Mouse (Mus musculus): ENCODE data around the gene Fgfr2. TPM values are rescaled to one million over a fixed set of nuclear protein-coding genes. Genes with fewer than 3 reads are reported as not detected.
"Not testable (repeated sequence)": the region's sequence is repeated elsewhere in the genome, so short reads cannot be mapped to it uniquely, and the experiment has no call there.

Fgfr2 gene
- total RNA-seq, 2 experiments from 2014 or later: 2.1 to 3.9 TPM

GRCm38 (mm10) chr7:130564596-130564995, 2558.6 kb downstream of the Fgfr2 start:
- intact Hi-C loops (cut with DNase I): no loop called here
- no peak for DNase-seq

- intact Hi-C loops (cut with DNase I): no loop called here
- no peak for DNase-seq
These were observed 2559.3 kb downstream of the Fgfr2 start for GRCm38 (mm10) chr7:130563880-130564279.

DNA sequence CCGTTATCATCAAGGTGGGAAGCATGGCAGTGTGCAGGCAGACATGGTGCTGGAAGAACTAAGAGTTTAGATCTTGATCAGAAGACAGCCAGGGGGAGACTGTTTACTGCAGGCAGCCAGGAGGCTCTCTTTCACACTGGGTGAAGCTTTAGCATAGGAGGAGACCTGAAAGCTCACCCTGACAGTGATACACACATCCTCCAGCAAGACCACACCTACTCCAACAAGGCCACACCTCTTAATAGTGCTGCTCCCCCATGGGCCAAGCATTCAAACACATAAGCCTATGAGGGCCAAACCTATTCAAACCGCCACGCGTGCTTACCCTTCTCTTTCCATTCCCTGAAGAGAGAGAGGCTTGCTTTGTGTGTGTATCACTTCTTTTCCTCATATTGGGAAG, 2559.9 kb downstream of the Fgfr2 start:
- DNase-seq: no peak
- intact Hi-C loops (cut with DNase I): no loop called here

- DNase-seq: no peak
- intact Hi-C loops (cut with DNase I): no loop called here
These were observed 2562.2 kb downstream of the Fgfr2 start for GRCm38 (mm10) chr7:130560933-130561332.

DNA sequence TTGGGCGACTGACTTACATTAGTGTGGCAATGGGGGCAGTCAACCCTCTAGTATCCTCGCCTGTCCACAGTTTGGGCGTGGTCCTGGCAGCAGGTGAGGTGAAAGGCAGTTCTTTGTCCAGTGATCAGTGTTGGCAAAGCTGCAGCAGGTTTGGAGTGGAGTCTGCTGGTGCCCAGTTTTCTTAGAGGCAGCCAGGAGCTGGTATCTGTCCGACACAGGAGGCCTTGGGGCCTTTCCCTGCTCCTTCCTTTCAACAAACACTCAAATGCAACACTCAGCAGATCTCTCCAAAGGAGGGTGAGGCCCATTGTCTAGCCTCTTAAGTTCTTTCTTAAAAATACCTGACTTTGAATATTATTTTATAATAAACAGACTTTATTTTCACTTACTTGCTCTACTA, 2564.6 kb downstream of the Fgfr2 start:
- DNase-seq: no peak
- intact Hi-C loops (cut with DNase I): no loop called here

GRCm38 (mm10) chr7:130555597-130555996, 2567.6 kb downstream of the Fgfr2 start:
- intact Hi-C loops (cut with DNase I): no loop called here
- DNase-seq: peak in 1 of 2 experiments; percentile 25

DNA sequence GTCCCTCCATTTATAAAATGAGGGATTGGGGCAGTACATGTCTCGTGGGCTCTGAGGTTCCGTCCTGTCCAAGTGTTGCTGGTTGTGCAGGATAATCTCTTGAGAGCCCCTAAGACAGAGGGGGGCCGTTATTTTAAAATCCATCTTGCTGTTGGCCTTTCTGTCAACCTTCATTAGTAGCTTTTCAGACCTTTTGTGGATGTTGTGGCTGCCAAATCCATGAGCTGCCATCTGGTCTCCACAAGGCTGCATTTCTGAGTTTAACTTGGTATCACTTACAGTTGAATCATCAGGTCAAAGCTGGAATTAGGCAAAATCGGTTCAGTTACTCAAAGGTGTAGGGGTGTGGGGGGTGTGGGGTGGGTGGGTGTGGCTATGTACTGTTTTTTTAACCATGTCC, 2569.8 kb downstream of the Fgfr2 start:
- DNase-seq: no peak
- intact Hi-C loops (cut with DNase I): no loop called here

GRCm38 (mm10) chr7:130552780-130553179, 2570.4 kb downstream of the Fgfr2 start:
- peak; percentile 68 to 70 for DNase-seq
- intact Hi-C loops (cut with DNase I): no loop called here

- intact Hi-C loops (cut with DNase I): no loop called here
These were observed 2575.4 kb downstream of the Fgfr2 start for GRCm38 (mm10) chr7:130547635-130548175.

DNA sequence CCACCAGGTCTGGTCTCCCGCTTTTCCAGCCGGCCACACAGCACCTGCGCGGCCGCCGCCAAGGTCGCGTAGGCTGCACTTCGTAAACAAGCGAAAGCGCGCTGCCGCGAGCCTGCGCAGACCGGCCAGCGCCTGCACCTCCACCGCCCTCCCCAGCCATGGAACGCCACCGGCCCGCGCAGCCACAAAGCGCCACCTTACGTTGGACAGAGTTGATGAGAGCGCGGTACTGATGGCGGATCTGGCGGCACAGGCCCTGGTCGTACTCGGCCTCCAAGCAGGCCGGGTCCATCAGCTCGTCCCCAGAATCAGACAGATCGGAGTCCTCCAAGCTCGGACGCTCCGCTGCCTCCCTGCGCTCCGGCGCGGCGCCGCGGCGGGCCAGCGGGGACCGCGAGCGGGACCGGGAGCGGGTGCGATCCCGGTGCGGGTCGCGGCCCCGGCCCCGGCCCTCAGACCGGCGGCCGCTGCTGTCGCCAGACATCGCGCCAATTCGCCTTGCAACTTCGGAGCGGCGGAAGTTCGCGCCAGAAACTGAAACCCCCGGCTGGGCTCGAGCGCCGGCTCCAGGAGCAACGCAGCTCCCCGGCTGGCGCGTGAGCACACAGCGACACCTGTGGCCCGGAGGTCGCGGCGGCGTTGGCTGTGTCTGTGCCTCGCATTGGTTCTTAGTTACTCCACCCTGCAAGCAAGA, 2576.2 kb downstream of the Fgfr2 start:
- DNase-seq: peak; percentile 96
- intact Hi-C loops (cut with DNase I): no loop called here

More at GRCm38 (mm10) chr7:130547635-130548175, 2575.4 kb downstream of the Fgfr2 start:
- no peak for DNase-seq

- intact Hi-C loops (cut with DNase I): no loop called here
- no peak for DNase-seq
These were observed 2576.7 kb downstream of the Fgfr2 start for GRCm38 (mm10) chr7:130546421-130546790.

GRCm38 (mm10) chr7:130545893-130546292, 2577.3 kb downstream of the Fgfr2 start:
- DNase-seq: no peak
- intact Hi-C loops (cut with DNase I): no loop called here

GRCm38 (mm10) chr7:130545401-130545800, 2577.7 kb downstream of the Fgfr2 start:
- intact Hi-C loops (cut with DNase I): no loop called here
- DNase-seq: no peak

- DNase-seq: no peak
- intact Hi-C loops (cut with DNase I): no loop called here
These were observed 2580.0 kb downstream of the Fgfr2 start for GRCm38 (mm10) chr7:130543181-130543580.

- no peak for DNase-seq
- intact Hi-C loops (cut with DNase I): no loop called here
These were observed 2583.0 kb downstream of the Fgfr2 start for GRCm38 (mm10) chr7:130540176-130540575.

DNA sequence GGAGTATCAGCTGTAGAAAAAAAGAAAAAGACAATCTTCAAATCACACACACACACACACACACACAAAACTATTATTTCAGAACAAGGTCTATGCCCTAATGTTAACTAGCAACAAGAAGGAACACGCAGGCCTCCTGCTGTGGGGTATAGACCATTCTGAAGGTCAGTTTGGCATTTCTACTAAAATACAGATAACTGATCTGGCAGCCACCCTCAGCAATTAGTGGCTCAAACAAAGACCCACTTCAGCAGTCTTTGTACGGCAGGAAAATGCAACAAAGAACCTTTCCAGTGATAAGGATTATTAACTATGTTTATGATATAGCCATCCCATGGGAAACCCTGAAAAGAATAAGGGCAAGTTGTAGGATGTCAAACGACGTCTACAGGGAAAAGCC, 2586.1 kb downstream of the Fgfr2 start:
- intact Hi-C loops (cut with DNase I): loop anchor here (5.0 kb wide), 1 partner anchor 70 kb away; no protein-coding TSS in a partner anchor

DNA sequence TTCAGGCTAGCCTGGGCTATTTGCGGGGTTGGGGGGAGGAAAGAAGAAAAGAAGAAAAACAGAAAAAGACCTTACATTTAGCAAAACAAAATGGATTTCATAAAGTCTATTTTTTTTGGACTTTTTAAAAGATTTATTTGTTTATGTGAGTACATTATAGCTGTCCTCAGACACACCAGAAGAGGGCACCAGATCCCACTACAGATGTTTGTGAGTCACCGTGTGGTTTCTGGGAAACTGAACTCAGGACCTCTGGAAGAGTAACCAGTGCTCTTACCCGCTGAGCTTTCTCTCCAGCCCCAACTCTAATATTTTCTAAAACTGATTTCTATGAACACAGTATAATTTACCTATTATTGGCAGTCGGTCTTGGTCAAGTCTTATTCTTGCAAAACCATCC, 2588.0 kb downstream of the Fgfr2 start:
- DNase-seq: no peak
- intact Hi-C loops (cut with DNase I): loop anchor here (5.0 kb wide), 1 partner anchor 72 kb away; no protein-coding TSS in a partner anchor

More for the DNA sequence above, 2586.1 kb downstream of the Fgfr2 start:
- no peak for DNase-seq

DNA sequence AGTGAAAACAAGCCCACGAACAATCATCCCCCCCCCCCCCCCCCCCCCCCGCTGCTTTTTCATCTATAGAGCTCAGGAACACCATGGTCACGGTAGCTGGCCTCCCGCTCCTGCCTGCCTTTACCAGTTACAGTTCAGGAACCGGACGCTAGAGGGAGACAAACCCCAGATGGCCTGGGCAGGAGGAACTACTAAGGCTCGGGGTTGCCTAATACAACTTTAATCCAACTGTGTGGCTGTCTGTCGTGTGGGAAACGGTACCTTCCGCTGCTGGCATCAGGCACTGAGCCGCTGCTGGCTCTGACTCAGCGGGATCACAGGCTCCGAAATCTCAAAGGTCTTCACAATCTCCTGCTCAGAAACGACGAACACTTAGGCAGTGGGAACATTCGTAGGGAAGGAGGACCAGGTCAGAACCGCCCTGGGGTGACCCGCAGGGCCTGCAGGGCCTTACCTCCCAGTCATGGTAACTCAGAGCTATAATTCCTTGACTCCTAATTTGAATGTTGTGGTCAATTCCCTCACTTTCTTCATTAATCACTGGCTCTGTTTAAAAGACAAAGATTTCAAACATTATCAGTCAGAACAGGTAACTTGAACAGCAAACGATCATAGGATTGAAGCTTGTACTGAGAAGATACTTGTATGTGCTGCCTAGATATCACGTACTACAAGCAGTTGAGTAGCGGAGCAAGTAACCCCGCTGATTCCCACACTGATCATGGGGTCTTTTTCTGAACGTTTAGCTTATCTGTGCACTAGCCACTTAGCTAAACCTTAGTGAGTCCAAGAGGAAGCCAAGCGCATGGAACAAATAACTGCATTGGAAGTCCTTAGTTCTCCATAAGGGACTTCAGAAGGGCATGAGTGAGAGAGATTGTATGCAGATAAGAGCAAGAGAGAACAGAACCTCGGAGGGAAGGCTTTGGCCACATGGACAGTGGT, 2589.6 kb downstream of the Fgfr2 start:
- intact Hi-C loops (cut with DNase I): loop anchor here (5.0 kb wide), 1 partner anchor 229 kb away; no protein-coding TSS in a partner anchor
- DNase-seq: peak; percentile 90 to 95

- intact Hi-C loops (cut with DNase I): loop anchor here (5.0 kb wide), 1 partner anchor 231 kb away; no protein-coding TSS in a partner anchor
- DNase-seq: not testable (repeated sequence)
These were observed 2592.0 kb downstream of the Fgfr2 start for GRCm38 (mm10) chr7:130531138-130531537.

DNA sequence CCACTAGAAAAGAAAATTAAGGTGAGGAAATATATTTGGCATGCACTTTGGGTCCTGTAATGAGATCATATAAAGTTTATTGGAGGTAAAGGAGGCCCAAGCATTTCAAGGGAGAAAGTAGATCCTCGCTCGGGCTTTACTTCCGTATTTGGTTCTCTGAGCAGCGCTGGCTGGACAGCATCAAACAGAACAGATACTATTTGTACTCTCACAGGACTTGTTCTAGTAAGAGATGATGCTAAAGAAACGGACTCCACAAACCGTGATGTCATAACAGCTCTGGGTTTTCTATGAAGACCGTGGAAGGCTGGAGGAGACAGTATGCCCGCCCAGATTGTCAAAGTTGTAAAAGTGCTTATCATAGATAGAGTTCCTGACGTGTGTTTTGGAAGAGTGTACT, 2595.8 kb downstream of the Fgfr2 start:
- DNase-seq: no peak
- intact Hi-C loops (cut with DNase I): no loop called here

DNA sequence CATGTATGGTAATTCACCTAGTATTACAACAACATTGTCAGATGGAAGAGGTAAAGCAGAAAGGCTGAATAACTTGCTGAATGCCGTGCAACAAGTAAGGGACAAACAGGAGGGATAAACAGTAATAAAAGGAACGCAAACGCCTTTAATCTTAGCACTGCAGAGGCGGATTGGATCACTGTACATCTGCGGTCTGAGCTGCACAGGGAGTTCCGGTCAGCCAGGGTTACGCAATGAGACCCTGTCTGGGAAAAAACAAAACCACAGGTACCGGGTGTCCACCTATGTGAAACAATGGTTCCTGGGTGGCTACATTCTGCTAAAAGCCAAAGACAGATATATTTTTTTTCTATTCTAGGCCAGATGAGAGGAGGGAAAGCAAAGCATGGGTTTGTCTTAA, 2599.7 kb downstream of the Fgfr2 start:
- intact Hi-C loops (cut with DNase I): no loop called here
- no peak for DNase-seq

Measured in heart, postnatal 14 days (tissue).